Mouse (Mus musculus) hindbrain, embryonic 15.5 days (tissue): Measurements from ENCODE around the gene Syndig1. TPM values are rescaled to one million over a fixed set of nuclear protein-coding genes. Genes with fewer than 3 reads are reported as not detected.

Source experiments
- polyA plus RNA-seq: library from polyadenylated mRNA; unstranded; fragments of >200 nt; fragmentation: Nextera tagmentation; extraction: Ambion mirVana; gene quantifications from 2 replicates; pipeline ENCODE4 v1.2.1, GENCODE M21; 2015

The Syndig1 gene
- polyA plus RNA-seq, 1 experiment from 2014 or later = 44.9 TPM

Other genes starting within 250 kb of the Syndig1 start
- 2.1 and 3.1 TPM in 2 replicates for gene C530025M09Rik, start 2.0 kb downstream of the Syndig1 start, polyA plus RNA-seq